Mouse (Mus musculus): ENCODE measurements around the gene Gm3259. TPM values are rescaled to one million over a fixed set of nuclear protein-coding genes. Genes with fewer than 3 reads are reported as not detected.
"Not testable (repeated sequence)": the region's sequence is repeated elsewhere in the genome, so short reads cannot be mapped to it uniquely, and the experiment has no call there.

Gene Gm3259
- not detected in 2 replicates for polyA plus RNA-seq (2015; fragmentation: Nextera tagmentation; extraction: Ambion mirVana)

DNA sequence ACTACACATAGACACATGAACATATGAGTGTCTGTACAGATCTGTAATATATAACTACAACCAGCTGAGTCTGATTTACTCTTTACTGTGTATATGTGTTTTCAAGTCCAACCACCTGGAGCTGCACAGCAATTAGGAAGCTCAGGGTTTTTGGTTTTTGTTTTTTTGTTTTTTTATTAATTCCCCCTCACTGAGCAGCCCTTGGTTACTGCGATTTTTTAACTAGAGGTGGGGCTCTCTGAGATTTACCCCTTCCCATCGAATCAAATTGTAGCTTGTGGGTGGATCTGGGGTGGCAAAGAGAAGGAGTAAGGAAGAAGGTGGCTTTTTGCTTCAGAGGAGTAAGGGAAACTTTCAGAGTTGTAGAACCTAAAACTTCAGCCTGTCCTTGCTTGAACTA, at the start of gene Gm3259:
Gm3259 (plus strand) TSS at position 301 of the 400 bp plus-strand sequence.
- H3K36me3 ChIP-seq; H3K9ac ChIP-seq; H3K4me1 ChIP-seq; H3K27me3 ChIP-seq (replicated peaks); H3K4me2 ChIP-seq; H3K4me3 ChIP-seq (replicated peaks); H3K9me3 ChIP-seq; ATAC-seq (ENCODE audit: insufficient read depth, low FRiP score, low read depth); H3K27ac ChIP-seq: not testable (repeated sequence)
- 57% methylated on average over 2 of the region's 2 CpGs for WGBS

DNA sequence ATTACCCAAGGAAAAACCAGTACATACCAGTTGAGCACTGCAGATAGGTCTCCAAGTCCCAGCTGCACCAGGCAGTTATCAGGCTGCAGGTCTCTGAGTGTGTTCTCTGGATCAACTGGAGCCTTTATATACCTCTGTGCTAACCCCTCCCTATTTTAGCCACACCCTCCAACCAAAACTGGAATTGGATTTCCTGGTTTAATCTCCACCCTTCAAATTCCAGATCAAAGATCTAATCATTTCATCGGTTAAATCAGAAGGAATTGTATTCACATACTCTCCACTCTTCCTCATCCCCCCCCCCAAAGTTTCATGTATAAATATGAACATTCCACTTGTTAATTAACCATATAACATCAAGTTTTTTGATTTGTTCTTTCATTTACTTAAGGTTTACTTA, 33.0 kb upstream of the Gm3259 start, which contains the start of gene Gm10424:
Gm10424 (minus strand) TSS at position 101 of the 400 bp plus-strand sequence.
- H3K4me3 ChIP-seq (replicated peaks); H3K4me1 ChIP-seq; H3K4me2 ChIP-seq; H3K9ac ChIP-seq; H3K36me3 ChIP-seq; H3K27ac ChIP-seq; H3K9me3 ChIP-seq; H3K27me3 ChIP-seq (replicated peaks); ATAC-seq (ENCODE audit: insufficient read depth, low FRiP score, low read depth): not testable (repeated sequence)
- no CpG with 5 or more reads among the region's 1 CpGs for WGBS

Other genes starting within 250 kb of the Gm3259 start
- not detected in 2 replicates for gene Gm7942, start 199.0 kb upstream of the Gm3259 start, polyA plus RNA-seq (2015; fragmentation: Nextera tagmentation; extraction: Ambion mirVana)
- not detected in 2 replicates for gene Gm16513, start 123.3 kb upstream of the Gm3259 start, polyA plus RNA-seq (2015; fragmentation: Nextera tagmentation; extraction: Ambion mirVana)
- gene Gm10424, start 33.1 kb upstream of the Gm3259 start, polyA plus RNA-seq (2015; fragmentation: Nextera tagmentation; extraction: Ambion mirVana): not detected in 2 replicates
- not detected in 2 replicates for gene D5Ertd577e, start 150.9 kb downstream of the Gm3259 start, polyA plus RNA-seq (2015; fragmentation: Nextera tagmentation; extraction: Ambion mirVana)
- not detected in 2 replicates for gene Gm3286, start 204.8 kb downstream of the Gm3259 start, polyA plus RNA-seq (2015; fragmentation: Nextera tagmentation; extraction: Ambion mirVana)

Measured in stomach, embryonic 15.5 days (tissue).